ENCODE assay signal across 21 mouse cellular contexts in genomic region chr5:65487381-65487780, GRCm38 (mm10). TPM values are rescaled to one million over a fixed set of nuclear protein-coding genes. Genes with fewer than 3 reads are reported as not detected.
A peak's percentile ranks its signal among the peaks of the same experiment; 100 is the strongest.
DNase-seq lines count a peak whose midpoint lies in the region; ATAC-seq lines count a peak whose summit lies in the region.
"Had no signal": no experiment of that assay in that cellular context is flagged by ENCODE, and none has a peak within 500 bp of the region (broad histone marks: within the 10 kb centered on the region; RNA-seq: fewer than 3 reads in every experiment).

No protein-coding gene starts in this region.

- DNase-seq in cerebellum, postnatal 4 days (ENCODE audit: low spot score in 2 of 2), result no peak
- DNase-seq in lung, adult 18-20 months, result peak; percentile 19 to 32
- no peak for DNase-seq in lung, postnatal 4 days
- peak; percentile 55 for DNase-seq in brain, adult 2 months (ENCODE audit: low read depth, low spot score)
- peak; percentile 10 for DNase-seq in heart, postnatal 4 days
- no peak for DNase-seq in urinary bladder, postnatal 36 days (ENCODE audit: low spot score in 2 of 2)
- DNase-seq: cerebellum, adult 9-10 months; embryo, embryonic 11 days; kidney, adult 9 months; midbrain, embryonic 14.5 days; thymus, adult 18-20 months had no signal

- 0 out of 2 replicates have a peak, but pooled peaks have one; percentile 27 for ATAC-seq in cerebellum, adult (ENCODE audit: insufficient number of reproducible peaks, low FRiP score, low TSS enrichment)
- no peak for ATAC-seq in CD4-positive, CD25-positive, alpha-beta regulatory T cell, adult 4 months
- ATAC-seq: forebrain, embryonic 13.5 days; hindbrain, embryonic 16.5 days; Patski had no signal

RNA-seq across cellular contexts. Expression of gene Gm43552, which starts 5.3 kb away (rescaled TPM):
- total RNA-seq in heart, postnatal 4 days (2021), result 1 to 10 TPM in 1 of 2 experiments, not detected in 1; 3.5 TPM
- polyA plus RNA-seq in CD4-positive, CD25-positive, alpha-beta regulatory T cell, adult 4 months (2017; shearing (Covaris generic)), result not detected
- total RNA-seq: granulocyte monocyte progenitor cell, adult 5-6 weeks; left cerebral cortex, postnatal 36 days; liver, adult 2 months had no signal
- polyA plus RNA-seq: forebrain, embryonic 13.5 days; hindbrain, embryonic 16.5 days; large intestine, adult 2 months; macrophage; Patski had no signal

RNA-seq across cellular contexts. Expression of gene Smim14, which starts 49.6 kb away (rescaled TPM):
- total RNA-seq in heart, postnatal 4 days (2021), result 10 to 100 TPM; 89.6 to 89.9 TPM
- 100 to 1,000 TPM; 155 to 157 TPM for polyA plus RNA-seq in CD4-positive, CD25-positive, alpha-beta regulatory T cell, adult 4 months (2017; shearing (Covaris generic))

RNA-seq across cellular contexts. Expression of gene Ube2k, which starts 49.7 kb away (rescaled TPM):
- 10 to 100 TPM; 84.6 to 87.0 TPM for total RNA-seq in heart, postnatal 4 days (2021)
- polyA plus RNA-seq in CD4-positive, CD25-positive, alpha-beta regulatory T cell, adult 4 months (2017; shearing (Covaris generic)), result 100 to 1,000 TPM in 1 of 2 experiments, 10 to 100 TPM in 1; 97.1 to 108 TPM

RNA-seq across cellular contexts. Expression of gene Ugdh, which starts 51.6 kb away (rescaled TPM):
- total RNA-seq in heart, postnatal 4 days (2021), result 10 to 100 TPM; 41.4 to 45.2 TPM
- polyA plus RNA-seq in CD4-positive, CD25-positive, alpha-beta regulatory T cell, adult 4 months (2017; shearing (Covaris generic)), result 10 to 100 TPM; 11.3 to 12.2 TPM

Comparison
In these comparisons a context has a peak if more than half of its experiments do, and no peak if none do; other contexts are left out.
1. DNase-seq: peak in lung, adult 18-20 months (2 of 2), brain, adult 2 months (single experiment) and heart, postnatal 4 days (single experiment); none in cerebellum, postnatal 4 days (0 of 2), lung, postnatal 4 days (0 of 2) and urinary bladder, postnatal 36 days (0 of 2).